Mouse (Mus musculus) layer of hippocampus, adult 9-11 months (tissue): ENCODE results near the gene Pacrg.
A peak's percentile ranks its signal among the peaks of the same experiment; 100 is the strongest.

ENCODE experiments used
- DNase-seq: peaks from one replicate; pipeline ENCODE4 v3.0.0; 2022

Gene Pacrg

GRCm38 (mm10) chr17:10620621-10621020 is 219.5 kb downstream of the Pacrg start:
- no peak for DNase-seq

GRCm38 (mm10) chr17:10619881-10620280 is 220.2 kb downstream of the Pacrg start:
- DNase-seq, result peak; percentile 61

GRCm38 (mm10) chr17:10617656-10618055 is 222.5 kb downstream of the Pacrg start:
- DNase-seq, result no peak

GRCm38 (mm10) chr17:10615611-10616010 is 224.5 kb downstream of the Pacrg start:
- DNase-seq, result no peak

- DNase-seq, result no peak
Observed at GRCm38 (mm10) chr17:10614696-10615095, 225.4 kb downstream of the Pacrg start.

GRCm38 (mm10) chr17:10611626-10612025 is 228.5 kb downstream of the Pacrg start:
- DNase-seq, result peak; percentile 21

- DNase-seq, result no peak
Observed at GRCm38 (mm10) chr17:10608146-10608545, 232.0 kb downstream of the Pacrg start.

- DNase-seq, result no peak
Observed at GRCm38 (mm10) chr17:10606090-10606489, 234.0 kb downstream of the Pacrg start.

- no peak for DNase-seq
Observed at GRCm38 (mm10) chr17:10597741-10598140, 242.4 kb downstream of the Pacrg start.

GRCm38 (mm10) chr17:10589604-10590003 is 250.5 kb downstream of the Pacrg start:
- DNase-seq, result no peak

GRCm38 (mm10) chr17:10588922-10589400 is 251.2 kb downstream of the Pacrg start:
- no peak for DNase-seq

- no peak for DNase-seq
Observed at GRCm38 (mm10) chr17:10583301-10583700, 256.8 kb downstream of the Pacrg start.

GRCm38 (mm10) chr17:10575306-10575705 is 264.8 kb downstream of the Pacrg start:
- no peak for DNase-seq

- DNase-seq, result no peak
Observed at GRCm38 (mm10) chr17:10572436-10572835, 267.7 kb downstream of the Pacrg start.

- no peak for DNase-seq
Observed at GRCm38 (mm10) chr17:10569270-10569669, 270.8 kb downstream of the Pacrg start.

GRCm38 (mm10) chr17:10567411-10567810 is 272.7 kb downstream of the Pacrg start:
- DNase-seq, result no peak

GRCm38 (mm10) chr17:10564191-10564590 is 275.9 kb downstream of the Pacrg start:
- DNase-seq, result no peak

GRCm38 (mm10) chr17:10562871-10563270 is 277.2 kb downstream of the Pacrg start:
- no peak for DNase-seq

GRCm38 (mm10) chr17:10560053-10560452 is 280.1 kb downstream of the Pacrg start:
- DNase-seq, result no peak

- no peak for DNase-seq
Observed at GRCm38 (mm10) chr17:10558671-10559070, 281.4 kb downstream of the Pacrg start.

- DNase-seq, result no peak
Observed at GRCm38 (mm10) chr17:10552295-10553056, 287.6 kb downstream of the Pacrg start.

GRCm38 (mm10) chr17:10550781-10551520 is 289.2 kb downstream of the Pacrg start:
- DNase-seq, result no peak

- no peak for DNase-seq
Observed at GRCm38 (mm10) chr17:10549825-10550224, 290.3 kb downstream of the Pacrg start.

- DNase-seq, result no peak
Observed at GRCm38 (mm10) chr17:10548969-10549368, 291.1 kb downstream of the Pacrg start.
